Mouse (Mus musculus): ENCODE data around the gene Pam16.

- TF ChIP-seq CTCF (IDR thresholded peaks at IDR 0.05; ENCODE audit: borderline replicate concordance, control insufficient read depth, extremely low read depth, insufficient read depth, low read length, poor library complexity) (no peak), POLR2A (IDR thresholded peaks at IDR 0.05; ENCODE audit: control insufficient read depth, extremely low read depth, insufficient read depth, low read length, poor library complexity) (no peak)
Measured at GRCm38 (mm10) chr16:4627105-4627504, 2.3 kb upstream of the Pam16 start.

All from thymus, adult 2 months (tissue).